Mouse (Mus musculus) lung, adult 2 months (tissue): ENCODE measurements at regions not wholly inside any gene's neighbourhood (a gene's known extent, or its start where the extent isn't known, plus 50 kb on each side); places are given as distances from the start of the nearest gene placed in this dataset.

Experiments
- CTCF ChIP-seq: fragments of 200-500 bp; IDR thresholded peaks from 2 replicates; pipeline ENCODE4 v1.5.1; 2011; ENCODE audit warnings: mild to moderate bottlenecking, low read length, control low read depth; ENCODE audit not compliant: insufficient read depth
- POLR2A ChIP-seq: fragments of 200-500 bp; IDR thresholded peaks from 2 replicates; pipeline ENCODE4 v1.6.1; 2011; ENCODE audit warnings: low read depth, mild to moderate bottlenecking, control low read depth, low read length, borderline replicate concordance; ENCODE audit errors: extremely low read depth

DNA sequence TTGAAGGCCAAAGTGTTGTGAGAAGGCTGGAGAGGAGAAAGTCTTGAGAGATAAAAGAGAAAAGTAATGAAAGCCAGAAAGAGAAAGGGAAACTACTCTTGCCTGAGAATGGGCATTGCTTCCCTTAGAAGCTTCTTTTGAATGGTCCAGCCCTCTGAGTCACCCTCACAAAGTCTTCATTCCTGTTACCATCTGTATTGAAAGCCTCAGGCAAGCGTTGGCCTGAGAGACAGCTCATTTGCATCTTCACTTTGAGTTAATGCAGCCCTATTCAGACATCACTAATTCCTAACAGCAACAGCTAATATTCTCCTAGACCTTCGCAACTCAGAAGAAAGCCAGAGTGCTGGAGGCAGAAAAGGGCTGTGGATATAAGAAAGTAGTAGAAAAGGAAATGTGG is 178.4 kb downstream of the Adgra3 start:
- no peak for TF ChIP-seq POLR2A
- no peak for TF ChIP-seq CTCF
